Mouse (Mus musculus): ENCODE data around the gene Slc30a1.

DNA sequence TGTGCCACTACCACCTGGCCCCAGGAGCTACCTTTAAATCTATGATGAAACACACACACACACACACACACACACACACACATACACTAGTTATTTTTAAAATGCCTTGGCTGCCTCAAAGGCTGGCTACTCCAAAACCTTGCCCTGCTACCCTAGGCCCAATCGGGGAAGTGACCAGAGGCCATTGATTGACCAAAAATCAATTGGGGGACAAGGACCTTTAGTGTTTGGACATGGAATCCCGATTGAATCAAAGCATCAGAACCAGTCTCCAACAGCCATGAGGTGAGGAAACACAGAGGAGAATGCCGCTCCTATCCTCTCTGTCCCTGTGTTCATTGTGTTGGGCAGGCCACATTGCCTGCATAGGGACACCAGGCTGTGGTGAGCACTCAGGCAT, 15.1 kb downstream of the Slc30a1 start:
- no peak for TF ChIP-seq CTCF (IDR thresholded peaks at IDR 0.05; ENCODE audit: low read depth)
- no peak for TF ChIP-seq EP300 (IDR thresholded peaks at IDR 0.05; ENCODE audit: low read depth)

Measured in liver, embryonic 14.5 days (tissue).